In the genomic region with DNA sequence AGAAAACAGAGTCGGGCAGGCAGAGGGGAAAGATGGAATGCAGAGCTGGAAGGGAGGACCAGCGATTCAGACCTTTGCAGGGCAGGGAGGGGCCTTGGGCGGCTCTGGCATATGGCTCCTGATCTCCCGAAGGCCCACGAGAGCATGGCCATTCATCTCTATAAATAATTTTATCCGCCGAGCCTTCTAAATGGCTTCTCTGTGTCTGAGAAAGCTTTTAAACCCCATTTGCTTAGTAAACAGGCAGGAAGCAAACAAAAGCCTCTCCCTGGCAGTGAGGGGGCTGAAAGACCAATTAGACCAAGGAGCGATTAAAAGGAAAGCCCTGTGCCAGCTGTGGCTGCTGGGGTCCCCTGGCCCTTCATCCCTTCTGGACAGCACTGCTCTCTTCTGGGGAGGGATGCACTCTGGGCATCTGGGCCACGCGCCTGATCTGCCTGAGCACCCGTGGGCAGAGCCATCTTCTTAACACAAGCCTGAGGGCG, we compare ENCODE assay signal across 14 mouse cellular contexts.
DNase-seq lines count a peak whose midpoint lies in the region; ATAC-seq lines count a peak whose summit lies in the region.
"Had no signal": no experiment of that assay in that cellular context is flagged by ENCODE, and none has a peak within 500 bp of the region (broad histone marks: within the 10 kb centered on the region; RNA-seq: fewer than 3 reads in every experiment).

No protein-coding gene starts in this region.

- no peak overlapping the region for H3K4me3 ChIP-seq in forebrain, embryonic 16.5 days (replicated peaks; ENCODE audit: low read length)
- no peak overlapping the region for H3K4me3 ChIP-seq in midbrain, embryonic 10.5 days
- no peak overlapping the region for H3K4me3 ChIP-seq in neural tube, embryonic 14.5 days (ENCODE audit: low read depth, low read length)
- no peak overlapping the region for H3K4me3 ChIP-seq in kidney, embryonic 15.5 days (replicated peaks)
- H3K4me3 ChIP-seq: layer of hippocampus, adult 2 months had no signal

- peaks cover 9% of the 10 kb centered on the region for H3K4me1 ChIP-seq in forebrain, embryonic 16.5 days (replicated peaks; ENCODE audit: control insufficient read depth, insufficient read depth, low read length)
- H3K4me1 ChIP-seq in midbrain, embryonic 10.5 days, result peaks cover 27% of the 10 kb centered on the region
- H3K4me1 ChIP-seq in neural tube, embryonic 14.5 days (ENCODE audit: control insufficient read depth, insufficient read depth, low read length), result peaks cover 7% of the 10 kb centered on the region; the same call in 1 of the 2 replicates
- H3K4me1 ChIP-seq in kidney, embryonic 15.5 days, result peaks cover 14% of the 10 kb centered on the region

- no peaks in the 10 kb centered on the region for H3K27me3 ChIP-seq in forebrain, embryonic 16.5 days (replicated peaks; ENCODE audit: control insufficient read depth, insufficient read depth, low read length)
- H3K27me3 ChIP-seq in midbrain, embryonic 10.5 days (ENCODE audit: low read depth, poor library complexity, severe bottlenecking), result no peaks in the 10 kb centered on the region
- H3K27me3 ChIP-seq in neural tube, embryonic 14.5 days (ENCODE audit: control insufficient read depth, insufficient read depth, low read length), result no peaks in the 10 kb centered on the region
- 0 out of 2 replicates have a peak, but pooled peaks cover 5% of the 10 kb centered on the region for H3K27me3 ChIP-seq in kidney, embryonic 15.5 days

- no peak overlapping the region for H3K27ac ChIP-seq in forebrain, embryonic 16.5 days (ENCODE audit: low read length)
- peak overlapping the region; percentile 53 for H3K27ac ChIP-seq in midbrain, embryonic 10.5 days (replicated peaks)
- peak overlapping the region; percentile 49; the same call in 1 of the 2 replicates for H3K27ac ChIP-seq in neural tube, embryonic 14.5 days (ENCODE audit: low read depth, low read length)
- H3K27ac ChIP-seq in kidney, embryonic 15.5 days, result no peak overlapping the region
- H3K27ac ChIP-seq: layer of hippocampus, adult 2 months had no signal

- no peak overlapping the region for H3K9ac ChIP-seq in forebrain, embryonic 16.5 days (replicated peaks; ENCODE audit: low read depth, low read length)
- no peak overlapping the region for H3K9ac ChIP-seq in neural tube, embryonic 14.5 days (replicated peaks; ENCODE audit: low read depth, low read length)
- no peak overlapping the region for H3K9ac ChIP-seq in kidney, embryonic 15.5 days
- H3K9ac ChIP-seq: lung, embryonic 14.5 days had no signal

- DNase-seq in embryo, embryonic 10.5 days (ENCODE audit: low spot score), result peak; percentile 27
- DNase-seq in embryo, embryonic 10 days (ENCODE audit: low spot score), result no peak
- DNase-seq in midbrain, embryonic 10.5 days (ENCODE audit: low spot score), result no peak
- DNase-seq in cerebellum, adult 18-20 months, result no peak
- no peak for DNase-seq in spleen, postnatal 36 days (ENCODE audit: low spot score in 2 of 2)
- DNase-seq: cerebellum, adult 9-11 months; gastrocnemius, postnatal 25 days; liver; lung, embryonic 14.5 days had no signal

- WGBS in forebrain, embryonic 16.5 days, result 8% methylated on average over 12 of the region's 12 CpGs
- 50% methylated on average over 12 of the region's 12 CpGs for WGBS in midbrain, embryonic 10.5 days
- WGBS in neural tube, embryonic 14.5 days, result 8% methylated on average over 12 of the region's 12 CpGs
- 41% methylated on average over 12 of the region's 12 CpGs for WGBS in kidney, embryonic 15.5 days

- ATAC-seq in forebrain, embryonic 16.5 days, result peak; percentile 64
- peak; percentile 59; the same call in 1 of the 2 replicates for ATAC-seq in neural tube, embryonic 14.5 days (ENCODE audit: low read depth)
- ATAC-seq in kidney, embryonic 15.5 days (replicated peaks; ENCODE audit: low FRiP score), result no peak

- H3K4me2 ChIP-seq in forebrain, embryonic 16.5 days (ENCODE audit: low read length), result no peak overlapping the region
- H3K4me2 ChIP-seq in neural tube, embryonic 14.5 days (ENCODE audit: low read depth, low read length), result no peak overlapping the region
- no peak overlapping the region for H3K4me2 ChIP-seq in kidney, embryonic 15.5 days
- H3K4me2 ChIP-seq: heart, embryonic 11.5 days; lung, embryonic 14.5 days had no signal

- no peaks in the 10 kb centered on the region for H3K9me3 ChIP-seq in forebrain, embryonic 16.5 days (ENCODE audit: control insufficient read depth, low read length)
- no peaks in the 10 kb centered on the region for H3K9me3 ChIP-seq in midbrain, embryonic 10.5 days (replicated peaks)
- H3K9me3 ChIP-seq in neural tube, embryonic 14.5 days (ENCODE audit: control insufficient read depth, low read length), result no peaks in the 10 kb centered on the region
- no peaks in the 10 kb centered on the region for H3K9me3 ChIP-seq in kidney, embryonic 15.5 days (replicated peaks)

- no peaks in the 10 kb centered on the region for H3K36me3 ChIP-seq in forebrain, embryonic 16.5 days (ENCODE audit: control insufficient read depth, insufficient read depth)
- no peaks in the 10 kb centered on the region for H3K36me3 ChIP-seq in midbrain, embryonic 10.5 days
- H3K36me3 ChIP-seq in neural tube, embryonic 14.5 days (ENCODE audit: control insufficient read depth, insufficient read depth, low read length), result no peaks in the 10 kb centered on the region
- no peaks in the 10 kb centered on the region for H3K36me3 ChIP-seq in kidney, embryonic 15.5 days

Comparison
In these comparisons a context has a peak if more than half of its experiments do, and no peak if none do; other contexts are left out.
1. H3K27ac ChIP-seq: peak in midbrain, embryonic 10.5 days (single experiment) and neural tube, embryonic 14.5 days (single experiment); none in forebrain, embryonic 16.5 days (single experiment) and kidney, embryonic 15.5 days (single experiment).